Mouse (Mus musculus) cerebellum, adult 9-10 months (tissue): ENCODE results near the gene Tcirg1.

ENCODE experiments used
- DNase-seq: peaks from one replicate; pipeline ENCODE4 v3.0.0; 2022

The Tcirg1 gene

GRCm38 (mm10) chr19:3850847-3851469 lies 56.0 kb downstream of the Tcirg1 start:
- peak; percentile 79 for DNase-seq

DNA sequence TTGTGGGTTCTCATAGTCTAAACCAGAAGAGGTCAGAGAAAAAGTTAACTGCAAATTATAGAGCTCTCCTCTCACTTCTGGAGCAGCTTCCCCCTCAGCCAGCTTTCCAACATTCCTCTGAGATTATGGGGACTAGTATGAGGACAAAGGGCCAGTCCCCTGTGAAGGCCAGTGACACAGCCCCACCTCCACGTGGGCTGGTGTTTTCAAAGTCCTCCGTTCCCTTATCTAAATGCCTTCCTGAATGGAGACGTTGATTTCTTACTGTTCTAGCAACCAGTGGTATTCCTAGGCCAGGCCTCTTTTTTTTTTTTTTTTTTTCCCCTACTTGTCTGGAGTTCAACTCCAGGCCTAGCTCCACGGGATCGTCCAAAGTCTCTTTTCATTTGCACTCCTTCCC lies 56.9 kb downstream of the Tcirg1 start:
- DNase-seq = no peak

- peak; percentile 49 for DNase-seq
These were observed 57.7 kb downstream of the Tcirg1 start for GRCm38 (mm10) chr19:3849251-3849650.

GRCm38 (mm10) chr19:3848207-3848808 lies 58.6 kb downstream of the Tcirg1 start:
- peak; percentile 45 for DNase-seq

DNA sequence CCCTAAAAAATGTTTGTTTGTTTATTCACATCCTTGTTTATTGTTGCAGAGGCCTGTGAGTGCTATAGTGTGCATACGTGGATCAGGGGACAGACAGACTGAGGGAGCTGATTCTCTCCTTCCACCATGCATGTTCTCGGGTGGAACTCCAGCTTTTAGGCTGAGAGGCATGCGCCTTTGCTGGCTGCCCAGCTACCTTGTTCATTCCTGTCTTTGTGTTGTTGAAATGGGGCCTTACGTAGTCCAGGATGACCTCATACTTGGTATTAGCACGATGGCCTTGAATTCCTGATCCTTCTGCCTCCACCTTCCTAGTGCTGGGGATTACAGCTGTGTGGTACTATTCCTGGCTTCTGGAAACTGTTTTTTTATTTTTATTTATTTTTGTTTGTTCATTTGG lies 59.2 kb downstream of the Tcirg1 start:
- peak; percentile 42 for DNase-seq

DNA sequence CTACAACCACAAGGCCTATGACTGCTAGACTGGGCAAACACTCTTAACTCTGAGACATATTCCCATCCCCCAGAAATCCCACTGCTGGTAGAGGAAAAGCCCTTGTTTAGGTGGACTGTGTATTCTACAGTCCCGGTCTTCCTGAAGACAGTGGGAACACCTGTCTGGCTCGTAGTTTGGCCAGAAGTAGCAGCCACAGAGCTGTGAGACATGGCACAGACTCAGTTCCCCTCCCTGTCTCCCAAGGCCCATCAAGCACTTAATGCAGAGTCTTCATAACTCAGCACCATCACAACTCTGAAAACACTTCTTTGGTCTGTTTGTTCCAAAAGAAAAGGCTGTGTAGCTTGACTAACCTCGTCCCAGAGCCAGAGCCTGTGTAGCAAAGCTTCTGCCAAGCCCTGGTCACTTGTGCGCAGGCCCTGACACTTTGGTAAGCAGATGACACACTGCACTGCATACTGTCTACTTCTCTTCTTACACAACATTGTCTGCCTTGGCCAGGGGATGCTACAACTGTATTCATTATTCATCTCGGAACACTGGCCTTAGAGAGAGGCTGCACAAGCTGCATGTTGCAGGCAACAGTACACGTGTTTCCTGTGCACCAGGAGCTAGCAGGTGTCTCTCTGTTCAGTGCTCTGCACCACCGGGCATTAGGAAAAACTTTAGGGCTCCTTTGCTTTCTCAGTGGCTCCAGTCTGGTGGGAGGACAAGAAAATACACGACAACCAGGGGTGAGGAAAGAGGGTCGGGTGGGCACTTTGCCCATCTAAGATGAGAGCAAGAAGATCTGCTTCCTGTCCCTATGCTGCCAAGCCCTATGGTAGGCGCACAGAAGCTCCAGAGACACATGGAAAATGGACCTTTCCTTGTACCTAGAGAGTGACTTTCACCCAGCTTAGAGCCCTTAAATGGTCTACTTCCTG lies 60.0 kb downstream of the Tcirg1 start:
- peak; percentile 69 for DNase-seq
